Mouse (Mus musculus) MEL-GATA-1-ER (cell line): ENCODE data around the gene Dgat2.

ENCODE experiments used
- DNase-seq: peaks from one replicate; pipeline ENCODE4 v3.0.0-alpha.2; 2012; ENCODE audit warnings: low read depth; ENCODE audit errors: extremely low read depth

Gene Dgat2

DNA sequence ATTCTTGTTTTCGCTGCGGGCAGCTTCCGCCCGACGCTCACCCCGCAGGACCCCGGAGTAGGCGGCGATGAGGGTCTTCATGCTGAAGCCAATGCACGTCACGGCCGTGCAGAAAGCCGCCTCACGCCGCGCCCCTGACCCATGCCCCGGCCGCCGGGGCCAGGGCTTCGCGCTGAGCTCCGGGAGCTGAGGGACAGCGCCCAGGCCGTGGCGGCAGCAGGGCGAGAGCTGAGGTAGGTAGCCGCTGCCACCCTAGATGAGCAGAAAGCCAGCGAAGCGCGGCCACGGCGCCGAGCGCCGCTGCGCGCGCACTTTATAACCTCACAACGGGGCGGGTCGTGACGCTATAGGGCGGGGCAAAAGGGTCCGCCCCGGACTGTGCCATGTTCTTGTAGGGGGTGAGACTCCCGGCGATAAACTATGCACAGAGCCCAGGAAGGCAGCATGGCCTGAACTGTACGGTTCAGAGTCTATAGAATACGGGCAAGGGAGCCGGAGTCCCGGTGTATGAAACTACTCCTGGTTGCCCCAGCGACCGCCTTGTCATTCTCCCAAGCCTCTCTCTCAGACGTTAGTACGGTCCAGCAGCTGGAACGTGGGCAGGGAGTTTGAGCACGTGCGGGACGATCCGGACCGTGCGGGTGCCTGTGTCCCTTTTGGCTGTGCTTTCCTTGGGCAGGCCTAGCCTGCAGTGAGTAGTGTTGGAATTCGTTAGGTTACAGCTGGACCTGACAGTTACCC is at the start of gene Dgat2:
Gene Dgat2 (minus strand): TSS at position 288 of the 741 bp plus-strand sequence.
- peak; percentile 71 for DNase-seq

GRCm38 (mm10) chr7:99230061-99230747 is 47.7 kb upstream of the Dgat2 start:
- DNase-seq = no peak

DNA sequence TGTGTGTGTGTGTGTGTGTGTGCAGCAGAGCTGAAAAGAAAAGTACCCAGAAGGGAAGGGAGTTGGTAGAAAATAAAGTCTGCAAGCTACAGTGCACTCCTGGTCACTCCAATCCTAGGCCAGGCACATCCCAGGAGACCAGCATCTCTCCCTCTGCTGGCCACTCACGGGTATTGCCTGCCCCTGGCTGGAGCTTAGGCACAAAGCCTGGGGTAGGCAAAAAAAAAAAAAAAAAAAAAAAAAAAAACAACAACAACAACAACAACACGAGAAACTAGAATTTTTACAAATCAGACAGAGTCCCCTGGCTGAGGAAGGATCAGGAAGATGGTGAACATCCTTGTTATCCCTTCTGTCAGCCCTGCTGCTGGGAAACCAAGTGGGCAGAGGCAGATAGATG is 46.9 kb upstream of the Dgat2 start:
- no peak for DNase-seq

DNA sequence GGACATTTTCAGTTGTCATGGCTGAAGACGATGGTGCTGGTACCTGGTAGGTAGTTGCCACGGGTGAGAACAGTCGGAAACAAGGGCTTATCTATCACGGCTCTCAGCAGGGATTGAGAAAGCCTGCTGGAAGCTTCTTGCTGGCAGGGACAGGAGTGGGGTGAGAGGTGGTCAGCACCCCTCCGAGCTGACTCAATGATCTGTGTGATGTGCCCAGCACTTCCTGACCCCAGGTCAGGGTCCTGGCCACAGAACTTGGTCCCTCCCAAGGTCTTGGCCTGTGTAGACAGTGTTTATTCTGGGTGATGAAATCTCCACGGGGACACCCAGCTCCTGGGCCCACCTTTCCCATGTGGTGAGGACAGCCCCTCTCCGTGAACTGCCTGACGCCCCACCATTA is 46.3 kb upstream of the Dgat2 start:
- DNase-seq = no peak

DNA sequence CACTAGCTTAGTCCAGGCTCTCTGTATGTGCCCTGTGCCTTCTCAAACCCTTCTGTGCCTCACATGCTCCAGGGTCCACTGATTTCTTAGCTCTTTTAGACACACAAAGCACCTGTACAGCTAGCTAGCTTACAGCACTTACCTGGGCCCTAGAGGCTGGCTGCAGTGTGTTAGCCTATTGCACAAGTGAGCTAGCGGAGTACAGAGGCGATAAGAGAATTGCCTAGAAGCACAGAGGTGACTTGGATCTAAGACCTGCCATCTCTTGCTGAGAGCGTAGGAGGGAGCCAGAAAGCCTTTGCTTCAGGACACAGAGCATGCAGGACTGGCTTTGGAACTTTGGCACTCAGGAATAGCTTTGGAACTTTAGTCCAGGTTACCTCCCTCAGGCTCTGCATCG is 44.7 kb upstream of the Dgat2 start:
- no peak for DNase-seq

GRCm38 (mm10) chr7:99226662-99227061 is 44.1 kb upstream of the Dgat2 start:
- DNase-seq = no peak

DNA sequence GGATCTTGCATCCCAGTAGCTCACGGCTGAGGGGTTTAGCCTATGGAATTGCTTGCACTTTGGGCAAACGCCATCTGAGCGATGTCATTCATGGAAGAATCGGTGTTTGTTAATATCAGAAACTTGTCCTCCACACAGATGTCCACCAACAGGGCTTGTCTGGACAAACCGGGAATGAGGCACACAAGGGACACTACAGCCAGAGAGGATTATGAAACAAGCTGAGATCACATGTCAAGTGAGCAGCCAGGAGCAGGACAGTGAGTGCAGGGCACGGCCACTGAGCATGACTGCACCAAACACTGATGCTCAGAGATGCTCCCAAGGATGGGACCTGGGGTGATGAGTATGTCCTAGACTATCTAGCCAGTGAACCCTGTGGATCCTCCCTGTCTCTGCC is 42.9 kb upstream of the Dgat2 start:
- DNase-seq = no peak

DNA sequence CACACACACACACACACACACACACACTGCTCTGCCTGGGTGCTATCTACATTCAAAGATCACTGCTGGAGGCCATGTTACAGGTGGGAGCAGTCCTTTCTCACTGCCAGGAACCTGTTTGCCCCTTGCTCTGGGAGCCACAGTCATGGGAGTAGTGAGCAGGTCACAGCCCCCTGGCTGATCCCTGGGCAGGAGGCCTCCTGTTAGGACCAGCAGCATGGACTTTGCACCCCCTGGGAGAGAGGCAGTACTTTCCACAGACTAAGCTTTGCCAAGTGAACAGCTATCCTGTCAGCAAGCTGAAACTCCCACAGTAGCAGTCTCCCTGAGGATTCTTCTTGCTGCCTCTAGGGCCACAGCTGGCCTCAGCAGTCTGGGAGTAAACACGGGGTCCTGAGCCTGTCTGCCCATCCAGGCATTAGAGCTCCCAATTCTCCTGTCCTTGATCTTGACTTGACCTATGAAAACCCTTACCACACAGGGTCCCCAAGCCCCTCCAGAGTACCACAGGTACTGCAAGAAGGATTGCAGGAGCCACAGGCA is 42.2 kb upstream of the Dgat2 start:
- DNase-seq = no peak

GRCm38 (mm10) chr7:99224225-99224624 is 41.7 kb upstream of the Dgat2 start:
- DNase-seq = no peak

DNA sequence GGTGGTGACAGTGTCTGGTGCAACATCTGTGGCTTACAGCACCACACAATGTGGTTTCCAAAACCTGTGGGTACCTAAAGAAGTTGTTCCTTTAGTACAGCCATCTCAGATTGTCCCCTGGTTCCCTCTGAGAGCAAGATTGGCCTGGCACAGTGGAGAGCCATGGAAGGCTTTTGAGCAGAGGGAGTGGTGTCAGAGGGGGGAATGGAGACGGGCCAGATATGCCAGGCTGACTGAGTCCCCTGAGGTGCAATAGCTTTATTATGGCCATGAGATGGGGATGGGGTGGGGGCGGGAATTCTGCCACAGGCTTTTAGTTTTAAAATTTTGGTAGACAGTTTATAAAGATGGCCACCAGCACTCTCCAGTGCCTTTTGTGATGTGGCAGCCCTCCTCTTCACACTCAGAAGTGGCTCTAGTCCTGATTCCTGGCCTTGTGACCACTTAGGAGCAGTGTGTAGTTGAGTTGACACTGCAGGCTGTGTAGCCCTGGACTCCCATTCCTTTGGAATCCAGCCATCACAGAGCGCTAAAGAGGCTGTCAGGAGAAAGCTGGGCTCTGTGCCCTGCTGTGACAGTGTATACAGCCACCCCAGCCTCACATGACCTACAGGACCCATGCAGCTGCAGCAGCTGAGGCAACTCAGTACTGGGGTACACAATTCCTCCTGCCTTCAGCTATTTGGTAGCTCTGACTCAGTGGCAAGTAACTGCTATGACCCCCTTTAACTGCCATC is 35.0 kb upstream of the Dgat2 start:
- DNase-seq = no peak

GRCm38 (mm10) chr7:99215347-99215855 is 32.9 kb upstream of the Dgat2 start:
- DNase-seq = no peak

DNA sequence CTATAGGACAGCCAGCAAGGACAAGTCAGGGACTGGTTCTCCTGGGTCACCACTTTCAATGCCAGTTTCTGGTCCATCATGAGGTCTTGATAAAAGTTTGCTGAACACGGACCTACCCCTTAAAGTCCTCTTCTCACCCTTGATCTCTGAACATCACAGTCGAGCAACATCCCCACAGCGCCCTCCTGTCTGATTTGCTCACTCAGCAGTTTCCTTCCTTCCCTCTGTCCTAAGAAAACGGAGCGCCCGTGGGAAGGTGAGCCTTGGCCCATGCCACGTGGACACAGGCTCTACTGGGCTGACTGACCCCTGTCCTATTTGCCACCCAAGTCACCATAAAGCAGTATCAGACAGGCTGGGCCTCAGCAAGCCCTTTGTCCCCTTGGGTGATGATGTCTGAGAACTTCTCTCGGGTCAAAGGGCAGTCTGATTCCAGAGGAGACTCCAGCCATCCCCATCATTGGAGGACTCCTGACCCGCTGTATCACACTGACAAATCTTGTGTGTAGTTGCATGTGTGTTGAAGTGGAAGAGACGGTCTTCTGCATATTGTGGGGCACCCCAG is 32.2 kb upstream of the Dgat2 start:
- no peak for DNase-seq

DNA sequence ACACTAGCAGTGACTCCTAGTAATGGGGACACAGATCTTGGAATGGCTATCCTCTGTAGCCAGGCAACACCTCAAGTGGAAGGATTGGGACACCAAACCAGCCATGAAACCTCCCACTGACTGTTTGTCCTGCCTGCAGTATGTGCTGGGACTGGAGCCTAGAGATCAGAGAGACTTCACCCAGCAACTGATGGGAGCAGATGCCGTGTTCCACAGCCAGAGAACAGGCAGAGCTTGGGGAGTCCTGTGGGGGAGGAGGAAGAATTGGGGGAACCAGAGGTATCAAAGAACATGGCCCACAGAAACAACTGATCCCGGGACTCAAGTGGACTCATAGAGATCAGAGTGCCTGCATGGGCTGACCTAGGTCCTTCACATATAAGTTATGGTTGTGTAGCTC is 31.2 kb upstream of the Dgat2 start:
- no peak for DNase-seq

- no peak for DNase-seq
Observed at GRCm38 (mm10) chr7:99213056-99213455, 30.5 kb upstream of the Dgat2 start.

GRCm38 (mm10) chr7:99208704-99209103 is 26.2 kb upstream of the Dgat2 start:
- no peak for DNase-seq

DNA sequence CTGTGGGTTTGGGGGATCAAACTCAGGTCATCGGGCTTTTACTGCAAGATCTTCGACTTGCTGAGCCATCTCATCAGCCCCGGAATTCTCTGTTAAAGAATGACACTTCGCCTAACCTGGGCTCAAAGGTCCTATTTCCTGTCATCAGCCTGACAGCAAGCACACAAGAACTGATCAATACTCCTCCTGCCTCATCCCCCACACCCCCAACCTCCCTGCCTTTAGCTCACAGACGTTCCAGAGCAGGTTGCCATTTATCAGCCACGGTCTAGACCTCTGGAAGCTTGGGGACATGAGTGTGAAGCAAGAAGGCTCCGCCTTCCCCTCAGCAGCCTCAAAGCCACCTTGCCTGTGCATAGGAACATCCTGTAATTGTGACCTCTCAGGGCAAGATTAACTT is 23.8 kb upstream of the Dgat2 start:
- DNase-seq = no peak

DNA sequence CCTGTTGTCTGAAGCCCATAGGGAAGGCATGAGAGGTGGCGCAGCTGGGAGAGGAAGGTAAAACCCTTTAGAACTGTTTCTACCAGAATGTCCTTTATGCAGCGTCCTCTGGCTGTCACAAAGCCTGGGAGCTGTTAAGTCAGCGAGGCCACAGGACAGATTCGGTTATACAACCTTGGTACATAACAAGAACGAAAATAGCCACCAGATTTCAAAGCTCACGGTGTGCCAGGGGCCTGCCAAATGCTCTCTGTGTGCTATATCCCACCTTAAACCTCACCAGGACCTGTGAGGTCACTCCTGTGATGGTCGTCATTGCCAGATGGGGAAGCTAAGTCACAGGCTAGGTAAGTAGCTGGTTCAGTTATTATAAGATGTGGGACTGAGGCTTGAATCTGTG is 19.6 kb upstream of the Dgat2 start:
- DNase-seq = no peak

- DNase-seq = no peak
Observed at GRCm38 (mm10) chr7:99200290-99200689, 17.8 kb upstream of the Dgat2 start.

DNA sequence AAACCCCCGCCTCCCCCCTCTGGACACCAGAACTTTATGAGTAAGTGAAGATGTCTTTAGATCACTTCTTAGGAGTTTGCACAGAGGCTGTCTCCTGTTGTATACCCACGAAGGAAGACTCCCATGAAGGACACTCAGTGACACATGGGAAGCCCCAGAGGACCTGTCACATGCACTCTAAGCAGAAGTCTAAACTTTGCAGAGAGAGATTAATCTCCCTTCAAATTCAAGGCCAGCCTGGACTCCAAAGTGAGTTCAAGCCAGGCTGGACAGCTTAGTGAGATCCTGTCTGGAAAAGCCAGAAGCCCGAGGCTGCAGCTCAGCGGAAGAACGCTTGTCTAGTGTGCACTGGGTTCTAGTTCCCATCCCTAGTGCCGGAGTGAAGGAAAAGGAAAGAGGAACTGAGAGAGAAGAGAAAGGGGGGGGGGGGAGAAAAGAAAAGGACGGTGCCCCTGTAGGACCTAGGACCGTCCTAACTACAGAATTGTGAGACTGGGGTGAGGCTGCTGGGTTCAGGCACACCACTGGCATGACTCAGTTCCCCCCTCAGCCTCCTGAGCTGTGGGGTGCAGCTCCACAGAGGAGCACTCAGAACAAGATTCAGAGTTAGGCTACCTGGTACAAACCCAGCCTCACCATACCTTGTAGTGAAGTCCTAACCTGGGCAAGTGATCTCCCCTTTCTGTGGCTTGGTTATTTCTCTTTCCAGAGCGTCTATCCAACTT is 17.1 kb upstream of the Dgat2 start:
- DNase-seq = no peak

DNA sequence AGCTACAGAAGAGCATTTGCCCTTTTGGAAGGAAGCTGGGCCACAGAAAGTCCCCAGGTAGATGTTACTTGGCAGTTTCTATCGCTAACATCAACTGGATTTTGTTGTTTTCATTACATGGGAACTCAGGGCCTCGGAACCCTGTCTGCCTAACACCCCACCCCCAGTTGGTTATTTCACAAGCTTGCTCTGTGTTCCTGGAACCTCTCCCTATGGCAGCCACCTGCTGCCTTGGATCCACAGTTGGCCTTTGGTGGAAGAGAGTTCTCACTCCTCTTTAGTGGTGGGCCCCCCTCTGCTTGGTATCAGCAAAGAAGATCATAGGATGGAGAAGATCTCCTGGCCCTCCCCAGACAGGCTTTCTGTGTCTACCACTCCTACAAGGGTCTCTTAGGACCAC is 16.3 kb upstream of the Dgat2 start:
- DNase-seq = no peak

- DNase-seq = no peak
Observed at GRCm38 (mm10) chr7:99194511-99194910, 12.0 kb upstream of the Dgat2 start.
